Mouse (Mus musculus) heart, postnatal 10 days (tissue): ENCODE data around the gene Pithd1. TPM values are rescaled to one million over a fixed set of nuclear protein-coding genes. Genes with fewer than 3 reads are reported as not detected.
A peak's percentile ranks its signal among the peaks of the same experiment; 100 is the strongest.

ENCODE experiments used
- DNase-seq, 2 experiments: peaks; one replicate each; pipeline ENCODE4 v3.0.0; 2021
- intact Hi-C: fragments of 180-260 bp; cut with DNase I; formaldehyde crosslinking; loops from one replicate; pipeline ENCODE4 v1.15.1; 2025
- total RNA-seq, 2 experiments: library from RNA; stranded (reverse); gene quantifications; 2 replicates each; pipeline ENCODE4 v1.2.3; 2021

Pithd1 gene
- 10 to 100 TPM; 20.7 to 21.3 TPM for total RNA-seq

DNA sequence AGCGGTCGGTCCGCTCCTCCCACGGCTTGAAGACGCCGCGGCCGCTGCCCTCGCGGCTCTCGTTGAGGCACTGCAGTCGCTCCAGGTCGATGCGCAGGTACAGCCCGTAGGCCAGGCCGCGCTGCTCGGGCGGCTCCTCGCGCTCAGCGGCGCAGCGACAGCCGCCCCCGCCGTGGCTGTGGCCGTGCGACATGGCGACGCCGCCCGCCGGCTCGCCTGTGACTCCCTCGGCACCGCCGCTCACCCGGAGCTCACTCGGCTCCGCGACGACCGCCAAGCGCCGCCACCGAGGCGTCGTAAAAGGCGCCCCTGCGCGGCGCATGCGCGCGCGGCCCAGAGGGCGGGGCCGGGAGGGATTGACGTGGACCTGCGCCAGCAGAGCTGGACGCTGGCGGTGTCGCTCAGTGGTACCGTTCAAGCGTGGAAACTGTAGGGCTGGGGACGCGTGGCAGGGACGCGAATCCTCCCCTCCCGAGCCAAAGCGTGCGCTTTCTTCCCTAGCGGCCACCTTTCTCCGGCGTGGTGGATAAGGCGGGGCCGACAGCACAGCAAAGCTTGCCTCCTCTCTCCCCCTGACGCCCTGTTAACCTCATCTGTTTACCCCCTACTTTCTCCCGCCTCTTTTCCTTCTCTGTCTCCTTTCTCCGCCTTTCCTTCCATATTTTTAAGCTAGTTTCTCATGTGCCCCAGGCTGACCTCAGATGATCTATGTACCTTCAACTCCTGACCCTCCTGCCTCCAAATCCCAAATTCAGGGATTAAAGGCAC, at the start of gene Pithd1:
Gene Pithd1, minus strand, starts transcription at position 322 of the 768 bp plus-strand sequence.
- peak; percentile 94 to 95 for DNase-seq
- intact Hi-C loops = no loop called here

DNA sequence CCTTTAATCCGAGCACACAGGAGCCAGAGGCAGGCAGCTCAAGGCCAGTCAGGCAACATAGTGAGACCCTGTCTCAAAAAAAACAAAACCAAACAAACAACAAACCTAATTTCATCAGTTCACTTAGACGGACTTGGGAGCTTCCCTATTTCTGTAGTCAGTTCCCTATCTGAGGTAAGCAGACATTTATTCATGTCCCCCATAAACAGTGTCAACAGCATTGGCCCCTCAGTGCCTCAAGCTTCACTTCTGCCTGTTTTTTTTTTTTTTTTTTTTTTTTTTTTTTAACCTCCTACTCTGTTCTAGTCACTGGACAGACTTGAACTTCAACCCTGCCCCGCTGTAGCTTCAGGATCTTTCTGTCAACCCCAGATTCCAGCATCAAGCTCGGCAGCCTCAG, 48.0 kb upstream of the Pithd1 start:
- intact Hi-C loops = no loop called here
- DNase-seq = no peak

DNA sequence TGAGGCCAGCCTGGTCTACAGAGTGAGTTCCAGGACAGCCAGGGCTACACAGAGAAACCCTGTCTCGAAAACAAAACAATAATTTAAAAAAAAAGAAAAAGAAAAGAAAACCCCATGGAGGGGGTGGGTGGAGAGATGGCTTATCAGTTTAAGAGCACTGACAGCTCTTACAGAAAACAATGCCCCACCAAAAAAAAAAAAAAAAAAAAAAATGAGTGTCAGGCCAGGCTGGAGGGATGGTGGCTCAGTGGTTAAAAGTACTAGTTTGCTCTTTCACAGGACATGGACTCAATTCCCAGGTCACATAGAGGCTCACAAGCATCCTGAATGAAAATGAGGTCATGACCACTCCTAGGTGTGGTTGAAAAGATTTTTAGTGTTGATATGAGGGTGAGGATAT, 46.2 kb upstream of the Pithd1 start:
- no peak for DNase-seq
- intact Hi-C loops = no loop called here

DNA sequence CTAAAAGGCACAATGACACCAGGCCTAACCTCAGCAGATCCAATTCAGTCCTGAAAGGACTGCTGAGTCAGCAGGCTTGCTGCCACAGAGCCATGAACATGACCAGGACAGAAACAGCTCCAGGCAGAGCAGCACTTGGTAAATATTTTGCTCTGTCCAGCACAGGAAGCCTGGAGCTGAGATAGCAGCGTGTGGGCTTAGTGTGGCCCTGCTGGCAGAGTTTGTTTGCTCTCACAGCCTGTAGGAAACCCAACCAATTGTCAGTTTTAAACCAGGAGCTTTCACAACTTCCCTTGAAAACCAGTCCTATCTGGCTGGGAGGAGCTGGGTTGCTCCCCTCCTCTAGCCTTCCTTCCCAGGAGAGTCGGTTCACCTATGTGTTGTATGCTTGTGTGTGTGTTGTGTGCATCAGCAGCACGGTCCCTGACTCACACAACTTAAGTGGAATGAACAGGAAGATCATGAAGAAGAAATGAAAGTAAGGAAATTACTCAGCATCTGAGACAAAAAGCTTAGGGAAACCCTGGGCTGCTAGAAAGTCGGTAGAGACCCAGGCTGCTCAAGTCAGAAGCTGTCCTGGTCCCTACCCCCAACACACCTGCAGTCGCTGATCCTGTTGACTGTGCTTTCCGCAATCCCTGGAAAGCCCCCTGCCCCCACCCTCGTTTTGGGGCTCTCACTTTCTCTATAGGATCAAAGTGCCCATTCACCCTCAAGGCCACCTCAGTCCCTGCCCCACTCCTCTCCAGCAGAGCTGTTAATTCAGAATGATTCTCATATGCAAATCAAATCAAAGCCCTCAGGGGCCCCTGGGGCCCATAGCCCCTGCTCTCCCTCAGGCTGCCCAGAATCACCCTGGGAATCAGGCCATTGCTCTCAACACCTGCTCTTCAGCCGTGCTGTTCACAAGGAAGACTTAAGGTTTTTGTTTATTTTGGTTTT, 44.2 kb upstream of the Pithd1 start:
- intact Hi-C loops = no loop called here
- DNase-seq = peak; percentile 56 to 62

DNA sequence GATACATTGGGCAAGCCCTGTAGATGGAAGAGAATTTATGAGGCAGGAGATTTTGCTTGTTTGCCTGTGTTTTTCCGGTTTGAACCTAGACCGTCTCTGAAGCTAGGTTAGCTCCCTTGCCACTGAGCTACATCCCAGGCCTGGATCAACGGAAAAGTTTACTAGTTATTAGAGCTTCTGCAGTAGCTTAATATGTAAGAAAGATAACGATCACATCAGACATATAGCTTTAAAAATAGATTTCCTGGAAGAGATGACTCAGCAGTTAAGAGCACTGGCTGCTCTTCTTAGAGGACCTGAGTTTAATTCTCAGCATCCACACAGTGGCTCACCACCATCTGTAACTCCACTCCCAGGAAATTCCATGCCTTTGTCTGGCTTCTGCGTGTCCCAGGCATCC, 41.6 kb upstream of the Pithd1 start:
- no peak for DNase-seq
- intact Hi-C loops = no loop called here

DNA sequence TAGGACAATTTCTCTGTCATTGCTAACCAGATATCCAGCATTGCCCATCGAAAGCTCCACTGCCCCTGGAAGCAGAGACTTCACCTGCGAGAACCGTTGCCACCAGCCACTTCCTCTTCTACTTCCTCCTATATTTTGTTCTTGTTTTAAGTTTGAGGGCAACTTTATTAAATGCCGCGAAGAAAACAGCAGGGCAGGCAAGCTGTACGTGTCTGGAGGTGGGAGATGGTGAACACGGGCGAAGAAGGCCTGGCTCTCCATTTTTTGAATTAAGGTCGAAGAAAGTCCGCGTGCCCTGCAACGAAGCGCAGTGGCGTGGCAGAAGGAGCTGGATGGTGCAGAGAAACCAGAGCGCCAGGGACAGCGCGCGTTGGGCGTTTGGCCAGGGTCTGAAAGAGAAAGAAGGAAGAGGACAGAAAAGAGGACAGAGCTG, 41.1 kb upstream of the Pithd1 start:
- no peak for DNase-seq
- intact Hi-C loops = no loop called here

DNA sequence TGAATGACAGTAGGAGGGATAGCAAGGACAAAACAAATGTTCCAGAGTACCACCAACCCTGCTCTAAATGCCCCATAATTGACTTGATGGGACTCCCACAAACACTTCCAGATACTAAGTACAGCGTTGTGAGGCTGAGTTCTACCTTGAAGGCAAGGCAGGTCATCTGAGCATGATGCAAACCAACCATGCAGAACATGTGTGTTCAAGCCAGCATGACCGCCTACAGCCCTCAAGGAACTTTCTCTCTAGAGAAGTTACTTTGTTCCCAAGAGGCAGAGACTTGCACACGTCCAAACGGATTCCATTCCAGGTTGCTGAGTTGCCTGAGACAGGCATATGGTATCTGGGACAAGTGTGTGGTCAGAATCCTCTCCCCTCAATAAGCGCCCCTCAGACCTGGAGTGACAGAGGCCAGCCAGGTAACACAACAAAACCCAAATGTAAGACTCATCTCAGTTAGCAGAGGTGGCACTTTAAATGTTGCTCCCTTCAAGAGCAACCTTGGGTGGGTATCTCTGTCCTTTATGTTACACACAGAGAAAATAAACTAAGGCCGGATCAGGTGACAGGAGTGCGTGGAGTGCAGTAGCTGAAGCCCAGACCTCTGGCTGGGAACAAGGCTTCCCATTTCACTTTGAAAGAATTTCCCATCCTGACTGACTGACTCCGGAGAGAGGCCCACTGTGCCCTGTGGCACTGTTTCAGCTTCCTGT, 40.5 kb upstream of the Pithd1 start:
- DNase-seq = no peak
- intact Hi-C loops = no loop called here

DNA sequence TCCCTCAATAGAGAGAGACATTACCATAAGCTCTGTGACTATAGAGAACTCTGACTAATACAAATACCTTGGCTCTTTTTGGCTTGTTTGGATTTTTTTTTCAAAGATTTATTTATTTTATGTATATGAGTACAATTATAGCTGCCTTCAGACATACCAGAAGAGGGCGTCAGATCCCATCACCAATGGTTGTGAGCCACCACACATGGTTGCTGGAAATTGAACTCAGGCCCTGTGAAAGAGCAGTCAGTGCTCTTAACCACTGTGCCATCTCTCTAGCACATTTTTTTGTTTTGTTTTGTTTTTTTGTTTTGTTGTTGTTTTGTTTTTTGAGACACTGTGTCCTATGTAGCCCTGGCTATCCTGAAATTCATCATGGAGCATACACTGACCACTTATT, 38.3 kb upstream of the Pithd1 start:
- intact Hi-C loops = no loop called here

DNA sequence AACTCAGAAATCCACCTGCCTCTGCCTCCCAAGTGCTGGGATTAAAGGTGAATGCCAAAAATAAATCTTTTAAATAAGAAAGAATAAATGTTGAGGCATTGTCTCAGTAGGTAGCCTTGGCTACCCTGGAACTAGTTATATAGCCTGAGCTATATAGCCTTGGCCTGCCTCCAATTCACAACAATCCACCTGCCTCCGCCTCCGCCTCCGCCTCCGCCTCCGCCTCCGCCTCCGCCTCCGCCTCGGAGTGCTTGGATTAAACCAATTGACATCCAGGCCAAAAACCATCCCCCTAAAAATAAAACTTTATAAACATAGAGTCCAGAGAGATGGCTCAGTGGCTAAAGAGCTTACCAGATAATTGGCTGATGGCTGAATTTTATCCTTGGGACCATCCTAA, 35.9 kb upstream of the Pithd1 start:
- intact Hi-C loops = no loop called here
- DNase-seq = no peak

More for the DNA sequence above, 38.3 kb upstream of the Pithd1 start:
- no peak for DNase-seq

DNA sequence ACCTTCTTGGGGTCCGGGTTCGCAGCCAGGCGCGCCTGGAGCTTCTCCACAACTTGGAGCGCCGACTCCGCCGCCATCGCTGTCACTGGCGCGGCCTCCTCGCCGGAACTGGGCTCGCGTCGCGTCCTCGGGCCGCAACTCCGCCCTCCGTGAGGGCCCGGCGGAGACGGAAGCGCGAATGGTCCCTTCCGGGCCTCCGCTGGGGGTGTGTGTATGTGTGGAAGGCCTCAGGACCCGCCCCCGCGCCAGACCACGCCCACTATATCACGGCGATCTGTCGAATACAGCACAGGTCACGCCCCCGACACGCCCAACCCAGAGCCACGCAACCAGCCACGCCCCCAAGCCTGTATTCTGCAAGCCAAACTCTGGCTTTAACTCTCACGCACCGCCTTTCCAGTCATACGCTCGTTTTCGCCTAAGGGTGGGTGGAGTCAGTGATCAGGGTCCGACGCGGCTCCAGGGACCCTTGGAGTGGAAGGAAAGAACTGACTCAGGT, 34.5 kb upstream of the Pithd1 start, which contains the start of gene Eloa:
Gene Eloa, minus strand, starts transcription at position 215 of the 499 bp plus-strand sequence.
- intact Hi-C loops = no loop called here
- peak; percentile 100 for DNase-seq

DNA sequence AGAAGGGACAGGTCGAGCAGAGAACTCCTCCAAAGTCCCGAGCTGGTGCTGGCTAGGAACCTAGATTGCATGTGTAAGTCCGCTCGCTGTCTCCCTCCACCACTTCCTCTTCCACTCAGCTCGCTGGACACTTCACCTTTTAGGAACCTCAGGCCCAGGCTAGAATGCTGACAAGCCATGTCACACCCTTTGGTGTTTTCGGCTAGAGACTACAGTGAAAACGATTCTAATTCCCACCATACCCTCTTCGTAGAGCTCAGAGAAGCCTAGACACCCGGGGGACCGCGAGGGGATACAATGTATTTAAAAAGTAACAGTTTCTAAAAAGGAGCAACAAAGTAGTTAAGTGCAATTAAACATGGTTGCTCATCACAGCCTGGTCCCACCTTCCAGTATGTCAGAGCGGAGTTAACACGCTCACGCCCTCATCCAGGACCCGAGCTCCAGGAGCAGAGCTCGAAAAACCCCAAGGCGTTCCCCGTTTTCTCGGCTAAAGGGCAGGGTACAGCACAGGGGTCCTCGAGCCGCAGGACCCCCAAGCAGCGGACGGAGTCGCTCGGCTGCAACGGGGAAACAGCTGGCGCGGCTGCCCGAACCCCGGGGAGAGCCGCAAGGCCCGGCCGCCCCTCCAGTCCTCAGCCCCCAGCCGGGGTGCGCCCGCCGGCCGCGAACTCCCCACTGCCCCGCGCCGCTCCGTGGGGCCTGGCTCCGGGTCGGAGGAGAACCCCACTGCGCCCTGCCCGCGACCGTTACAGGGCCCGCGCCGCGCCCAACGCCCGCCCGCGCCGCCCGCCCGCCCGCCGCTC, 33.9 kb upstream of the Pithd1 start:
- intact Hi-C loops = no loop called here

DNA sequence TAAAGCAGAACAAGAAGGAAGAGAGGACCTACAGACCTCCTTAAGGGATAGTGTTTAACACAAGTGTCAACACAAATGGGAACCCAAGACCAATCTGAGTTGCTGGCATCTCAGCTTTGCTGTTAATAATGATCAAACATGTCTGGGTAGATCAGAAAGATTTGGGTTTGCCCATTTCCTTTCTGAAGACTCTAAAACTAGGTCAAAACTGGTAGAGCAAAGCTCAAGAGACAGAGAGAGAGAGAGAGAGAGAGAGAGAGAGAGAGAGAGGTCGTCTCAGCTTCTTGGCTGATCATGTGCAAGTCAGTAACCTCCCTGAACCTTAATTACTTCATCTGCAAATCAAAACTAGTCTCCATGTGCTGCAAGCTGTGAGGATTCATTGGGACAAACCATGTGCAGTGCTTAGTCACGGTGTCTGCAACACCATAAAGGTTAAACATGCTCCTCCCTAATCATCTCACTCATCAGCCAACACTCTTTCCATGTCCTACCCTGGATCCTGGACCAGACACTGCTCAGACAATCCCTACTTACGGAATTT, 29.1 kb upstream of the Pithd1 start:
- intact Hi-C loops = no loop called here

More for the DNA sequence above, 33.9 kb upstream of the Pithd1 start:
- DNase-seq = peak; percentile 41 to 46

DNA sequence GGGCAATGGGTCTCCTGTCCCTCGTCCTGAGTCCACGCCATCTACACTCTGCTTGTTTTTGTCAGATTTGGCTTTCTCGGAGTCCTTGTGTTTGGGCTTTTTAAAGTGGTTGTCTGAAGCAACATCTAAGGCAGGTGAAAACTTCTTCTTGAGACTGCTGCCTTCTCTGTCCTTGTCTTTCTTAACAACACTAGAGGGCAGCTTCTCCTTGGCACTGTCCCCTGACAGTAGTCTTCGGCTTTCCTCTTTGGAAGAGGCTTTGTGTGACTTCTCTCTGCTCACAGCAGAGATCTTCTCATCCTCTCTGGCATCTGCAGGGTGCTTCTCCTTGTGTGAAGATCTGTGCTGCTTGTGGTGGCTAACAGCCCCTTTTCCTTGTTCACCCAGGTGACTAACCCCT, 23.5 kb upstream of the Pithd1 start:
- intact Hi-C loops = no loop called here
- DNase-seq = no peak

More for the DNA sequence above, 29.1 kb upstream of the Pithd1 start:
- DNase-seq = no peak

DNA sequence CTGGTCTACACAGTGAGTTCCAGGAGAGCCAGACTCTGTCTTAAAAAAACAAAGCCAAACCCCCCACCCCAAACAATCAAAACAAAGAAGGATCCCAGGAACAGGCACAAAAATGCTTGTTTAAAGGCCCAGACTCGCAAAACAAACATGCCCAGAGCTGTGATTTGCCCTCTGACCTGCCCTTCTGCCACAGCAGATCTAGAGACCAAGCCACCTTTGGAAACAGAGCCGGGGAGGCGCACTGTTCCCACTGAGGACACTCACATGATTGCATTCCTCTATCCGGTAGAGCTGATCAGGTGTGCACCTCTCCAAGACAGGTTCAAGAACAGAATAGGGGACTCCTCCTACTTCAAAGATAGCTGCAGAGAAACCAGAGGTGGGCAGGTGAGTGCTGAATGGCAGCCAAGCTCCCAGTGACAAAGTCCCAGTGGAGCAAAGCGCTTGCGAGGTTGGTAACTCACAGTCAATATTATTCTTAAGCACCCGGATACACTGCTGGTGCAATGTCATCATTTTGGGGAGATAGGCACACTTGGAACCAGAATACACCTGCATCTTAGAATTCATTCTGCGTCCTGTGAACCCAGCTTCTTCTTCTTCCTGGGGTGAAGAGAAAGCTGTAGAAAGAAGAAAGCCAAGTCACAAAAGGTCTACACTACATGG, 21.9 kb upstream of the Pithd1 start:
- no peak for DNase-seq
- intact Hi-C loops = no loop called here

DNA sequence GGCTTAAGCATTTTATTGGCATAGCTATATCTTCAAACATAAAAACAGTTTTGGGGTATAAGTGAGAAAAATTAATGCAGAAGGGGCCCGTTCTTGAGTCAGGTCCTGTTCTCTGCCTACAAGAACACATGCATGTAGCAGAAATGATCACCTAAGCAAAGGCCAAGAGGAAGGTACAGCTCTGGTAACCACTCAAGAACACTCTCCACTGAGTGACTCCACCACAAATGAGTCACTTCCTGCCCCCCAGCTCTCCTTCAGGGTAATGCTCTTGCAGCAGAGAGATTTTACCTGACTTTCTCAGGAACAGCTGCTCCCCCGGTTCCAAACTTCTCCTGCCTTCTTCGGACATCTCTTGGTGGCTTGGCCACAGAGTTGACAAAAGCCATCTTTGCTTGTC, 19.8 kb upstream of the Pithd1 start:
- no peak for DNase-seq
- intact Hi-C loops = no loop called here

DNA sequence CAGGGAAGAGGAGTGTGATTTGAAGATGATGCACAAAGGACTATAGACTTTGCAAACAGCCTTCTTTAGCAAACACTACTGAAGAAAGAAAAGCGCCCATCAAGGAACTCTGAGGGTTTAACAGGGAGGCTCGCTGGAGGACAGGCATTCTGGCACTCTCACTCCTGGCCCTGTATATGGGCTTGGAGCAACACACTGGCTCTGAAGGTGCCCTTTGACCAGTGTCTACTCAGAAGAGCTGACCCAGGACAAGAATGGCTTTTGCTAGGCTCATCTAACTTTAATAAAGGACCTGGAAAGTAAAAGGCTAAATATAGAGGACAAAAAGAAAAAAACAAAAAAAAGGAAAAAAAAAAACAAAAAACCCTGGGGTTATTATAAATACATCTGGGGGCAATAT, 17.9 kb upstream of the Pithd1 start:
- no peak for DNase-seq
- intact Hi-C loops = loop anchor here (5.0 kb wide), 1 partner anchor 42 kb away; no protein-coding TSS in a partner anchor

DNA sequence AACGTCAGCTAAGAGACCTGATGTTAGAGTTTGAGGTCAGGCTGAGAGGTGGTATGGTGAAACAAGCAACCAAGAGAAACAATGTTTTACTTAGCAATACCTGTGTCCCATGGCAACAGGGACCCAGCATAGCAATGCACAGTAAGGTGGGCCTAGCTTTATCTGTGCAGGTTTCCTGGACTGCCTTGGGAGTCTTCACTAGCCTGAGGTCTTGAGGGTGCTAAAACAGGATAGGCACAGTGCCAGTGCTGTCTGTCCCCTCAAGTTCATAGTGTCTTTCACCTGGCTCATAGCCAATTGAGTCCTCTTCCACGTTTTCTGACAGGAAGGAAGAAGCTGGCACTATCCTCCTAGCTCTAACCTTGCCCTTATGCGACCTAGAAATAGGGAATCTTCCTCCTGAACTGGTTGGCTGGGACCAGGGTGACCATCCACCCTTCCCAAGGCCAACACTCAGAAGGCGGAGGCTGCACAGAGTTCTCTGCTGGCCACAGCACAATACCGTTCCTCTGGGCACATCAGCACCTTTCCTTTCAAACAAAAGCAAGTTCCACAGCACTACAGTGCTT, 17.1 kb upstream of the Pithd1 start:
- intact Hi-C loops = loop anchor here (5.0 kb wide), 1 partner anchor 43 kb away; no protein-coding TSS in a partner anchor
- DNase-seq = no peak

DNA sequence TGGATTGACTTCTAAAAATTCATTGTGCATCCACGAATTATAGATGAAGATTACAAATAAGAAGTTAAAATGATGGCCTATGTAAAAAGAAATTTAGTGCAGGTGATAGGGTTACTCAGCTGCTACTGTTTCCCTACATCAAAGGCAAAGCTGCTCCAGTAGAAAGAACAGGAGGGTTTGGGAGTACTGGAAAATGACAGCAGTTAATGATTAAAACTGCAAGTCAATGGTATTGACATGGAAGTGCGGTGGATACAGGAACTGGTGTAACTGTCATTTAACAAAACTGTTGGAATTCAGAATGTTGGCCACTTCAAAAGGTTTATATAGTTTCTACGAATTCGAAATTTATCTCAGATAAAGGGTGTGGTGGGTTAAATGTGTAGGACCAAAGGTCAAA, 8.1 kb upstream of the Pithd1 start:
- intact Hi-C loops = no loop called here
- DNase-seq = no peak

DNA sequence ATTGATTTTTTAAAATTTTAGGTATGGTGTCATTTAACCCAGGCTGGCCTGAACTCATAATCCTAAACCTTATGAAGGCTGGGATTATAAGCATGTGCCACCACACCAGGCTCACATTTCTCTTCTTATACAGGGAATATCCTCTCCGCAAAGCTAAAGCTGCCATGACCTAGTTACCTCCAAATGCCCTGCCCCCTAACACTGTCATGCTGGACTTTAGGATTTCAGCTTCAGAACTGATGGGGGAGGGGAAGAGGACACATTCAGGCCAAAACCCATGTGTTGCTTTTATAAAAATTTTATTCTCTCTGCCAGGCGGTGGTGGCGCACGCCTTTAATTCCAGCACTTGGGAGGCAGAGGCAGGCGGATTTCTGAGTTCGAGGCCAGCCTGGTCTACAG, 6.9 kb upstream of the Pithd1 start:
- intact Hi-C loops = no loop called here

More for the DNA sequence above, 6.9 kb upstream of the Pithd1 start:
- no peak for DNase-seq
